Mouse (Mus musculus): ENCODE measurements at regions not wholly inside any gene's neighbourhood (a gene's known extent, or its start where the extent isn't known, plus 50 kb on each side); places are given as distances from the start of the nearest gene placed in this dataset.

GRCm38 (mm10) chr1:105433949-105434348 is 77.4 kb upstream of the Rnf152 start:
- Histone ChIP-seq H3K27ac (replicated peaks; ENCODE audit: low read depth, low read length) (no peak overlapping the region), H3K36me3 (ENCODE audit: control insufficient read depth, insufficient read depth, low read length) (no peaks in the 10 kb centered on the region), H3K9me3 (ENCODE audit: control insufficient read depth, low read length) (no peaks in the 10 kb centered on the region), H3K4me2 (ENCODE audit: low read depth, low read length) (no peak overlapping the region), H3K4me3 (ENCODE audit: low read depth, low read length) (no peak overlapping the region), H3K4me1 (ENCODE audit: control insufficient read depth, insufficient read depth, low read length) (no peaks in the 10 kb centered on the region), H3K27me3 (replicated peaks; ENCODE audit: control insufficient read depth, insufficient read depth, low read length) (no peaks in the 10 kb centered on the region), H3K9ac (ENCODE audit: low read depth, low read length) (no peak overlapping the region)
- DNase-seq (ENCODE audit: low spot score) = no peak
- WGBS = 78% methylated on average over 2 of the region's 2 CpGs
- ATAC-seq (ENCODE audit: low read depth) = no peak

- DNase-seq (ENCODE audit: low spot score) = no peak
- no peaks in the 10 kb centered on the region for H3K4me1 ChIP-seq (ENCODE audit: control insufficient read depth, insufficient read depth, low read length)
- H3K9ac ChIP-seq (ENCODE audit: low read depth, low read length) = no peak overlapping the region
- no peaks in the 10 kb centered on the region for H3K36me3 ChIP-seq (ENCODE audit: control insufficient read depth, insufficient read depth, low read length)
- no peak overlapping the region for H3K4me3 ChIP-seq (ENCODE audit: low read depth, low read length)
- H3K27ac ChIP-seq (replicated peaks; ENCODE audit: low read depth, low read length) = no peak overlapping the region
- ATAC-seq (ENCODE audit: low read depth) = no peak
- WGBS = 60% methylated on average over 2 of the region's 2 CpGs
- H3K9me3 ChIP-seq (ENCODE audit: control insufficient read depth, low read length) = no peaks in the 10 kb centered on the region
- H3K4me2 ChIP-seq (ENCODE audit: low read depth, low read length) = no peak overlapping the region
- H3K27me3 ChIP-seq (replicated peaks; ENCODE audit: control insufficient read depth, insufficient read depth, low read length) = no peaks in the 10 kb centered on the region
These were observed 75.3 kb upstream of the Rnf152 start for GRCm38 (mm10) chr1:105431803-105432202.

GRCm38 (mm10) chr1:105430712-105431111 is 74.2 kb upstream of the Rnf152 start:
- Histone ChIP-seq H3K27me3 (replicated peaks; ENCODE audit: control insufficient read depth, insufficient read depth, low read length) (no peaks in the 10 kb centered on the region), H3K4me3 (ENCODE audit: low read depth, low read length) (no peak overlapping the region), H3K4me1 (ENCODE audit: control insufficient read depth, insufficient read depth, low read length) (no peaks in the 10 kb centered on the region), H3K9me3 (ENCODE audit: control insufficient read depth, low read length) (no peaks in the 10 kb centered on the region), H3K27ac (replicated peaks; ENCODE audit: low read depth, low read length) (no peak overlapping the region), H3K4me2 (ENCODE audit: low read depth, low read length) (no peak overlapping the region), H3K36me3 (ENCODE audit: control insufficient read depth, insufficient read depth, low read length) (no peaks in the 10 kb centered on the region), H3K9ac (ENCODE audit: low read depth, low read length) (no peak overlapping the region)
- DNase-seq (ENCODE audit: low spot score) (no peak), ATAC-seq (ENCODE audit: low read depth) (no peak)
- 88% methylated on average over 4 of the region's 4 CpGs for WGBS

- H3K4me1 ChIP-seq (ENCODE audit: control insufficient read depth, insufficient read depth, low read length) = 0 out of 2 replicates have a peak, but pooled peaks cover 3% of the 10 kb centered on the region
- no peak overlapping the region for H3K4me2 ChIP-seq (ENCODE audit: low read depth, low read length)
- 91% methylated on average over 1 of the region's 1 CpGs for WGBS
- no peaks in the 10 kb centered on the region for H3K36me3 ChIP-seq (ENCODE audit: control insufficient read depth, insufficient read depth, low read length)
- H3K9ac ChIP-seq (ENCODE audit: low read depth, low read length) = no peak overlapping the region
- ATAC-seq (ENCODE audit: low read depth) (no peak), DNase-seq (ENCODE audit: low spot score) (no peak)
- no peak overlapping the region for H3K4me3 ChIP-seq (ENCODE audit: low read depth, low read length)
- no peaks in the 10 kb centered on the region for H3K9me3 ChIP-seq (ENCODE audit: control insufficient read depth, low read length)
- no peak overlapping the region for H3K27ac ChIP-seq (replicated peaks; ENCODE audit: low read depth, low read length)
- no peaks in the 10 kb centered on the region for H3K27me3 ChIP-seq (replicated peaks; ENCODE audit: control insufficient read depth, insufficient read depth, low read length)
These were observed 71.7 kb upstream of the Rnf152 start for GRCm38 (mm10) chr1:105428165-105428564.

GRCm38 (mm10) chr1:105426086-105426485 is 69.6 kb upstream of the Rnf152 start:
- 0 out of 2 replicates have a peak, but pooled peaks cover 3% of the 10 kb centered on the region for H3K4me1 ChIP-seq (ENCODE audit: control insufficient read depth, insufficient read depth, low read length)
- DNase-seq (ENCODE audit: low spot score) = no peak
- H3K36me3 ChIP-seq (ENCODE audit: control insufficient read depth, insufficient read depth, low read length) = no peaks in the 10 kb centered on the region
- H3K27me3 ChIP-seq (replicated peaks; ENCODE audit: control insufficient read depth, insufficient read depth, low read length) = no peaks in the 10 kb centered on the region
- H3K4me2 ChIP-seq (ENCODE audit: low read depth, low read length) = no peak overlapping the region
- no peak overlapping the region for H3K4me3 ChIP-seq (ENCODE audit: low read depth, low read length)
- 39% methylated on average over 4 of the region's 4 CpGs for WGBS
- no peak overlapping the region for H3K27ac ChIP-seq (replicated peaks; ENCODE audit: low read depth, low read length)
- H3K9ac ChIP-seq (ENCODE audit: low read depth, low read length) = no peak overlapping the region
- ATAC-seq (ENCODE audit: low read depth) = no peak
- no peaks in the 10 kb centered on the region for H3K9me3 ChIP-seq (ENCODE audit: control insufficient read depth, low read length)

- ATAC-seq (ENCODE audit: low read depth) = no peak
- WGBS = 55% methylated on average over 2 of the region's 2 CpGs
- Histone ChIP-seq H3K27ac (replicated peaks; ENCODE audit: low read depth, low read length) (no peak overlapping the region), H3K4me2 (ENCODE audit: low read depth, low read length) (no peak overlapping the region), H3K9ac (ENCODE audit: low read depth, low read length) (no peak overlapping the region), H3K36me3 (ENCODE audit: control insufficient read depth, insufficient read depth, low read length) (no peaks in the 10 kb centered on the region), H3K27me3 (replicated peaks; ENCODE audit: control insufficient read depth, insufficient read depth, low read length) (no peaks in the 10 kb centered on the region), H3K4me1 (ENCODE audit: control insufficient read depth, insufficient read depth, low read length) (0 out of 2 replicates have a peak, but pooled peaks cover 3% of the 10 kb centered on the region), H3K9me3 (ENCODE audit: control insufficient read depth, low read length) (no peaks in the 10 kb centered on the region), H3K4me3 (ENCODE audit: low read depth, low read length) (no peak overlapping the region)
- DNase-seq (ENCODE audit: low spot score) = no peak
These were observed 66.9 kb upstream of the Rnf152 start for GRCm38 (mm10) chr1:105423380-105423779.

- Histone ChIP-seq H3K36me3 (ENCODE audit: control insufficient read depth, insufficient read depth, low read length) (no peaks in the 10 kb centered on the region), H3K27me3 (replicated peaks; ENCODE audit: control insufficient read depth, insufficient read depth, low read length) (no peaks in the 10 kb centered on the region), H3K9me3 (ENCODE audit: control insufficient read depth, low read length) (no peaks in the 10 kb centered on the region), H3K9ac (ENCODE audit: low read depth, low read length) (no peak overlapping the region), H3K4me2 (ENCODE audit: low read depth, low read length) (no peak overlapping the region), H3K4me1 (ENCODE audit: control insufficient read depth, insufficient read depth, low read length) (0 out of 2 replicates have a peak, but pooled peaks cover 3% of the 10 kb centered on the region), H3K27ac (replicated peaks; ENCODE audit: low read depth, low read length) (no peak overlapping the region), H3K4me3 (ENCODE audit: low read depth, low read length) (no peak overlapping the region)
- ATAC-seq (ENCODE audit: low read depth) = no peak
- DNase-seq (ENCODE audit: low spot score) = no peak
- WGBS = 88% methylated on average over 6 of the region's 6 CpGs
These were observed 66.4 kb upstream of the Rnf152 start for GRCm38 (mm10) chr1:105422945-105423344.

- no peak for ATAC-seq (ENCODE audit: low read depth)
- Histone ChIP-seq H3K4me2 (ENCODE audit: low read depth, low read length) (no peak overlapping the region), H3K27me3 (replicated peaks; ENCODE audit: control insufficient read depth, insufficient read depth, low read length) (no peaks in the 10 kb centered on the region), H3K4me1 (ENCODE audit: control insufficient read depth, insufficient read depth, low read length) (0 out of 2 replicates have a peak, but pooled peaks cover 3% of the 10 kb centered on the region), H3K9ac (ENCODE audit: low read depth, low read length) (no peak overlapping the region), H3K4me3 (ENCODE audit: low read depth, low read length) (no peak overlapping the region), H3K9me3 (ENCODE audit: control insufficient read depth, low read length) (no peaks in the 10 kb centered on the region), H3K36me3 (ENCODE audit: control insufficient read depth, insufficient read depth, low read length) (no peaks in the 10 kb centered on the region), H3K27ac (replicated peaks; ENCODE audit: low read depth, low read length) (no peak overlapping the region)
- 75% methylated on average over 5 of the region's 5 CpGs for WGBS
- no peak for DNase-seq (ENCODE audit: low spot score)
These were observed 64.0 kb upstream of the Rnf152 start for GRCm38 (mm10) chr1:105420374-105421046.

All from embryonic facial prominence, embryonic 14.5 days (tissue).